Mouse (Mus musculus) CH12.LX (cell line): ENCODE data around the gene Myt1l. TPM values are rescaled to one million over a fixed set of nuclear protein-coding genes. Genes with fewer than 3 reads are reported as not detected.

Experiments
- DNase-seq: peaks from one replicate; pipeline ENCODE4 v3.0.0-alpha.2; 2013; ENCODE audit errors: extremely low read depth
- H3K27ac ChIP-seq: 2 replicates; pipeline ENCODE4 v1.5.1; 2012; ENCODE audit warnings: low read depth, mild to moderate bottlenecking, control low read depth, moderate library complexity; ENCODE audit not compliant: insufficient read depth
- H3K27me3 ChIP-seq: replicated peaks from 2 replicates; pipeline ENCODE3; 2012; ENCODE audit warnings: inconsistent platforms
- H3K36me3 ChIP-seq, 2 experiments: replicated peaks in 1 of 2; 2 replicates each; pipeline versions ENCODE3 to v1.6.1; 2012; ENCODE audit warnings: inconsistent platforms in 1 of 2, low read length in 1 of 2, mild to moderate bottlenecking in 1 of 2, mixed read lengths in 1 of 2, moderate library complexity in 1 of 2; ENCODE audit not compliant: control insufficient read depth in 1 of 2, insufficient read depth in 1 of 2
- H3K4me1 ChIP-seq, 2 experiments: 2 replicates each; pipeline ENCODE4 v1.6.1; 2012; ENCODE audit warnings: inconsistent platforms in 1 of 2, moderate library complexity in 1 of 2; ENCODE audit not compliant: insufficient read depth in 2 of 2, control insufficient read depth in 1 of 2
- H3K4me2 ChIP-seq: 2 replicates; pipeline ENCODE4 v1.6.1; 2012; ENCODE audit warnings: low read depth, mild to moderate bottlenecking, control low read depth; ENCODE audit not compliant: poor library complexity, insufficient read depth, severe bottlenecking
- H3K4me3 ChIP-seq, 3 experiments: fragments of 150-350 bp in 1 of 3; sonication (generic) in 1 of 3; replicated peaks in 1 of 3; 2 replicates each; pipeline versions ENCODE3 to v1.5.1; 2011 to 2012; ENCODE audit warnings: low read depth in 2 of 3, low read length in 2 of 3, mild to moderate bottlenecking in 2 of 3, moderate library complexity in 2 of 3, control low read depth in 1 of 3, improper control_type of control experiment in 1 of 3, inconsistent platforms in 1 of 3, mixed read lengths in 1 of 3; ENCODE audit not compliant: poor library complexity in 1 of 3
- H3K79me2 ChIP-seq: replicated peaks from 2 replicates; pipeline ENCODE4 v1.6.1; 2012; ENCODE audit warnings: mild to moderate bottlenecking, moderate library complexity; ENCODE audit not compliant: control insufficient read depth, poor library complexity, insufficient read depth, severe bottlenecking; ENCODE audit errors: extremely low read depth
- H3K9ac ChIP-seq: 2 replicates; pipeline ENCODE4 v1.6.1; 2012; ENCODE audit warnings: low read depth, mild to moderate bottlenecking, control low read depth, moderate library complexity; ENCODE audit not compliant: insufficient read depth
- H3K9me3 ChIP-seq: replicated peaks from 2 replicates; pipeline ENCODE3; 2012; ENCODE audit warnings: low read length, inconsistent platforms, mixed read lengths
- BHLHE40 ChIP-seq: IDR thresholded peaks from 2 replicates; pipeline ENCODE4 v1.6.1; 2011; ENCODE audit warnings: mild to moderate bottlenecking, low read depth, low read length, improper control_type of control experiment
- ELF1 ChIP-seq: IDR thresholded peaks from 2 replicates; pipeline ENCODE4 v1.6.1; 2014; ENCODE audit warnings: low read depth, mild to moderate bottlenecking, inconsistent platforms, low read length, improper control_type of control experiment
- EP300 ChIP-seq: IDR thresholded peaks from 2 replicates; pipeline ENCODE4 v1.6.1; 2011; ENCODE audit warnings: low read length, improper control_type of control experiment
- GABPA ChIP-seq: IDR thresholded peaks from 2 replicates; pipeline ENCODE4 v1.6.1; 2012; ENCODE audit warnings: low read depth, low read length, improper control_type of control experiment, inconsistent platforms; ENCODE audit not compliant: insufficient replicate concordance
- HCFC1 ChIP-seq: IDR thresholded peaks from 2 replicates; pipeline ENCODE4 v1.6.1; 2012; ENCODE audit warnings: low read depth, mild to moderate bottlenecking, inconsistent platforms, low read length, improper control_type of control experiment
- IRF4 ChIP-seq: IDR thresholded peaks from 2 replicates; pipeline ENCODE4 v1.6.1; 2014; ENCODE audit warnings: low read depth, mild to moderate bottlenecking, inconsistent platforms, low read length, improper control_type of control experiment
- JUND ChIP-seq: conservative IDR thresholded peaks from 2 replicates; pipeline ENCODE4 v1.6.1; 2011; ENCODE audit warnings: low read depth, low read length, improper control_type of control experiment
- MAFK ChIP-seq: IDR thresholded peaks from 2 replicates; pipeline ENCODE4 v1.6.1; 2011; ENCODE audit warnings: low read length, improper control_type of control experiment; ENCODE audit not compliant: insufficient replicate concordance
- MYC ChIP-seq: IDR thresholded peaks from 2 replicates; pipeline ENCODE4 v1.6.1; 2011; ENCODE audit warnings: low read depth, mild to moderate bottlenecking, improper control_type of control experiment, low read length
- NELFE ChIP-seq: IDR thresholded peaks from 2 replicates; pipeline ENCODE4 v1.6.1; 2011; ENCODE audit warnings: low read depth, low read length, improper control_type of control experiment
- NRF1 ChIP-seq: IDR thresholded peaks from 2 replicates; pipeline ENCODE4 v1.6.1; 2014; ENCODE audit warnings: low read depth, mild to moderate bottlenecking, inconsistent platforms, low read length, improper control_type of control experiment, moderate library complexity
- PAX5 ChIP-seq: IDR thresholded peaks from 2 replicates; pipeline ENCODE4 v1.6.1; 2012; ENCODE audit warnings: low read length, inconsistent platforms, mixed read lengths
- POLR2A ChIP-seq: IDR thresholded peaks from 2 replicates; pipeline ENCODE4 v1.6.1; 2011; ENCODE audit warnings: low read depth, mild to moderate bottlenecking, improper control_type of control experiment, low read length
- RAD21 ChIP-seq: IDR thresholded peaks from 2 replicates; pipeline ENCODE4 v1.6.1; 2011; ENCODE audit warnings: low read depth, mild to moderate bottlenecking, low read length, improper control_type of control experiment, moderate library complexity
- RCOR1 ChIP-seq: conservative IDR thresholded peaks from 2 replicates; pipeline ENCODE4 v1.6.1; 2012; ENCODE audit warnings: low read depth, mild to moderate bottlenecking, inconsistent platforms, low read length, improper control_type of control experiment
- SMC3 ChIP-seq: IDR thresholded peaks from 2 replicates; pipeline ENCODE4 v1.6.1; 2011; ENCODE audit warnings: low read depth, low read length, improper control_type of control experiment
- TBP ChIP-seq: conservative IDR thresholded peaks from 2 replicates; pipeline ENCODE4 v1.6.1; 2011; ENCODE audit warnings: low read depth, low read length, improper control_type of control experiment
- TCF12 ChIP-seq: IDR thresholded peaks from 2 replicates; pipeline ENCODE4 v1.6.1; 2014; ENCODE audit warnings: low read depth, mild to moderate bottlenecking, inconsistent platforms, low read length, improper control_type of control experiment
- UBTF ChIP-seq: IDR thresholded peaks from 2 replicates; pipeline ENCODE4 v1.6.1; 2012; ENCODE audit warnings: low read depth, mild to moderate bottlenecking, inconsistent platforms, low read length, improper control_type of control experiment, moderate library complexity
- USF1 ChIP-seq: IDR thresholded peaks from 2 replicates; pipeline ENCODE4 v1.6.1; 2014; ENCODE audit warnings: low read depth, mild to moderate bottlenecking, inconsistent platforms, low read length, improper control_type of control experiment
- ZC3H11A ChIP-seq: IDR thresholded peaks from 2 replicates; pipeline ENCODE4 v1.6.1; 2012; ENCODE audit warnings: low read depth, mild to moderate bottlenecking, inconsistent platforms, low read length, improper control_type of control experiment
- ZNF384 ChIP-seq: IDR thresholded peaks from 2 replicates; pipeline ENCODE4 v1.6.1; 2012; ENCODE audit warnings: low read depth, low read length, improper control_type of control experiment, inconsistent platforms
- dilution Hi-C: fragments of 300-500 bp; cut with MboI; formaldehyde crosslinking; loops from 2 replicates; pipeline ENCODE4 v1.14.3; 2020; ENCODE audit warnings: low sequenced_read_pairs; ENCODE audit not compliant: extremely low pct_unique_long_range_greater_than_20kb, extremely low pct_ligation_motif_present
- in situ Hi-C: fragments of 300-500 bp; cut with MboI; formaldehyde crosslinking; loops from 3 replicates; pipeline ENCODE4 v1.14.3; 2019; ENCODE audit warnings: low sequenced_read_pairs, low pct_ligation_motif_present, low pct_unique_long_range_greater_than_20kb, mixed read lengths
- polyA plus RNA-seq: library from polyadenylated mRNA; unstranded; fragments of >175 nt; gene quantifications from 2 replicates; pipeline ENCODE4 v1.2.1, GENCODE M21; 2012; ENCODE audit warnings: low read depth; ENCODE audit not compliant: insufficient read length
- total RNA-seq, 2 experiments: library from RNA; depleted of rRNA; stranded (reverse); fragments of 300-350 nt in 1 of 2; fragments of >200 nt in 1 of 2; gene quantifications; 2 replicates each; pipeline ENCODE4 v1.2.3; 2012 to 2014

Gene Myt1l
- total and polyA plus RNA-seq, 3 experiments: 0.31 to 1.1 TPM; not detected in 1

DNA sequence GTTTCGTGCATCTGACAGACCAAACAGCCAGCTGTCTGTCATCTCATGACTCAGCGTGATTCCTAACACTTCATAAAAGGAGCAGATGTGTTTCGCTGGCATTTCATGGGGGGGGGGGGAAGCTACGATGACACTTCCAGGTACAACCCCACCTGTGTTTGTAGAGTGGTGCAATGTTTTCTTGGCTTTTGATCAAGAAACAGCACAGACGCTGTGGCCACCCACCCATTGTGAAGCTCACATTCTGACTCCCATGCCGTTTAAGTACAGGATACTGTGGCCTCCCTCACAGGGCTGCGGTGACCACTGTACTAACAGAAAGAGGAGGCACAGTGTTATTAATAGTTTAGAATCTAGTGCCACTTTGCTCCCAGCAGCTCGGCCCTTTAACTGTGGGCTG is 175.4 kb downstream of the Myt1l start:
- Histone ChIP-seq H3K36me3 (no peaks in the 10 kb centered on the region), H3K9me3 (no peaks in the 10 kb centered on the region), H3K4me3 (no peak overlapping the region), H3K4me1 (no peaks in the 10 kb centered on the region), H3K79me2 (no peaks in the 10 kb centered on the region), H3K27me3 (no peaks in the 10 kb centered on the region), H3K4me2 (no peak overlapping the region), H3K9ac (no peak overlapping the region), H3K27ac (no peak overlapping the region)
- dilution Hi-C loops: no loop called here
- no peak for DNase-seq
- in situ Hi-C loops: no loop called here
- TF ChIP-seq PAX5: no peak
- TF ChIP-seq JUND: no peak
- no peak for TF ChIP-seq EP300
- TF ChIP-seq POLR2A: no peak
- no peak for TF ChIP-seq ZNF384
- TF ChIP-seq TCF12: no peak
- no peak for TF ChIP-seq RCOR1
- no peak for TF ChIP-seq MYC
- no peak for TF ChIP-seq NELFE
- no peak for TF ChIP-seq UBTF
- TF ChIP-seq NRF1: no peak
- no peak for TF ChIP-seq HCFC1
- no peak for TF ChIP-seq MAFK
- no peak for TF ChIP-seq ZC3H11A
- TF ChIP-seq ELF1: no peak
- TF ChIP-seq RAD21: no peak
- no peak for TF ChIP-seq BHLHE40

DNA sequence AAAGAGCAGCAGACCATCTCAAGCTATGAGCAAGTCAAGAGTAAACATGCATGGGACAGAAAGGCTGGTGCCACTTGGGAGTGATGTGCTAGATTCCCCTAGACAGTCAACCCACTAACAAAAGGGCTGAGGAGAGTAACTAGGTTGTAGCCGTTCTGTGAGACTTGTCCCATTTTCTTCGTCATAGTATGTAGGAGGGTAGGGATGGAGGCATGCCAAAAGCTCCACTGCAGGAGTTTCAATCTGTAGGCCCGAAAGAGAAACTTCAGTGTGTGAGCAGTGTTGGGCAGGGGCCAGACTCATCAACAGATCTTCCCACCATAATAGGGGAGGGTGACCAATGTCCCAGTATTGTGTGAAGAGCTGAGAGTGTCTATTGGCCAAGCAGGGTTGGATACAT is 178.9 kb downstream of the Myt1l start:
- Histone ChIP-seq H3K36me3 (no peaks in the 10 kb centered on the region), H3K27me3 (no peaks in the 10 kb centered on the region), H3K27ac (no peak overlapping the region), H3K79me2 (no peaks in the 10 kb centered on the region), H3K9me3 (no peaks in the 10 kb centered on the region), H3K4me3 (no peak overlapping the region), H3K4me2 (no peak overlapping the region), H3K9ac (no peak overlapping the region), H3K4me1 (peaks cover 0 to under 1% of the 10 kb centered on the region in 2 experiments; a peak in 2 of 4 replicates)
- dilution Hi-C loops: no loop called here
- DNase-seq: no peak
- in situ Hi-C loops: no loop called here
- TF ChIP-seq NELFE: no peak
- no peak for TF ChIP-seq GABPA
- TF ChIP-seq IRF4: no peak
- no peak for TF ChIP-seq TBP
- TF ChIP-seq SMC3: no peak
- no peak for TF ChIP-seq ZNF384
- TF ChIP-seq ZC3H11A: no peak
- no peak for TF ChIP-seq USF1
- TF ChIP-seq BHLHE40: no peak
